9 mouse cellular contexts compared by ENCODE assay signal in the genomic region with DNA sequence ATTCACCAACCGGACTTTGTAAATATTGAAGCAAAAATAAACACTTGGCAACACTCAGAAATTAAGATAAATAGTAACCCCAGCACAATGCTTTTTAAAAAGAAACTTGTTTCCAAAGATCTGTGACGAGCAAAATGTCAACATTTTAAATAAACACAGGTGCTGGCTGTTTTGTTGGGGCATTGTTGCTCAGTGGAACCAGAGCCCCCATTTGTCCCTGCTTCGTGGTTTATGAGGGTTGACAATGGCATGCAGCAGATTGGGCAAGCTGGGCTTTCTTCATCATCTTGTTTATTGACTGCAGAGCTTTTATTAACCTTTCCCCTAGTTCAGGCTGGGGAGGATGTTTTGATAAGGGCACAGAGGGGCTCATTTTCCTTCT. TPM values are rescaled to one million over a fixed set of nuclear protein-coding genes. Genes with fewer than 3 reads are reported as not detected.
DNase-seq lines count a peak whose midpoint lies in the region; ATAC-seq and TF ChIP-seq lines count a peak whose summit lies in the region.
"Had no signal": no experiment of that assay in that cellular context is flagged by ENCODE, and none has a peak within 500 bp of the region (broad histone marks: within the 10 kb centered on the region; RNA-seq: fewer than 3 reads in every experiment).

No protein-coding gene starts in this region.

- H3K4me1 ChIP-seq in forebrain, embryonic 14.5 days (ENCODE audit: control insufficient read depth, insufficient read depth, low read length), result peaks cover 8% of the 10 kb centered on the region; the same call in 1 of the 2 replicates
- H3K4me1 ChIP-seq in forebrain, postnatal 0 days (ENCODE audit: insufficient read depth), result 0 out of 2 replicates have a peak, but pooled peaks cover 6% of the 10 kb centered on the region
- peaks cover 8% of the 10 kb centered on the region; the same call in 1 of the 2 replicates for H3K4me1 ChIP-seq in limb, embryonic 11.5 days (ENCODE audit: control insufficient read depth, insufficient read depth, low read length)
- peaks cover 38% of the 10 kb centered on the region for H3K4me1 ChIP-seq in limb, embryonic 10.5 days
- H3K4me1 ChIP-seq in hindbrain, postnatal 0 days (ENCODE audit: insufficient read depth, low read length), result peaks cover 6% of the 10 kb centered on the region; the same call in 1 of the 2 replicates
- H3K4me1 ChIP-seq in neural tube, embryonic 13.5 days (replicated peaks), result peaks cover 44% of the 10 kb centered on the region

- H3K36me3 ChIP-seq in forebrain, embryonic 14.5 days (ENCODE audit: control insufficient read depth, insufficient read depth, low read length), result no peaks in the 10 kb centered on the region
- no peaks in the 10 kb centered on the region for H3K36me3 ChIP-seq in forebrain, postnatal 0 days (ENCODE audit: insufficient read depth)
- H3K36me3 ChIP-seq in limb, embryonic 11.5 days (ENCODE audit: control insufficient read depth, insufficient read depth, low read length), result no peaks in the 10 kb centered on the region
- no peaks in the 10 kb centered on the region for H3K36me3 ChIP-seq in limb, embryonic 10.5 days
- no peaks in the 10 kb centered on the region for H3K36me3 ChIP-seq in hindbrain, postnatal 0 days (ENCODE audit: insufficient read depth, low read length)
- no peaks in the 10 kb centered on the region for H3K36me3 ChIP-seq in neural tube, embryonic 13.5 days

- H3K27me3 ChIP-seq in forebrain, embryonic 14.5 days (replicated peaks; ENCODE audit: control insufficient read depth, insufficient read depth, low read length), result no peaks in the 10 kb centered on the region
- H3K27me3 ChIP-seq in forebrain, postnatal 0 days (ENCODE audit: insufficient read depth, low read length), result no peaks in the 10 kb centered on the region; the same call in 1 of the 2 replicates
- H3K27me3 ChIP-seq in limb, embryonic 11.5 days (ENCODE audit: control insufficient read depth, insufficient read depth, low read length), result no peaks in the 10 kb centered on the region
- peaks cover 10% of the 10 kb centered on the region; the same call in 1 of the 2 replicates for H3K27me3 ChIP-seq in limb, embryonic 10.5 days (ENCODE audit: low read depth, poor library complexity, severe bottlenecking)
- no peaks in the 10 kb centered on the region for H3K27me3 ChIP-seq in hindbrain, postnatal 0 days (ENCODE audit: insufficient read depth, low read length)
- H3K27me3 ChIP-seq in neural tube, embryonic 13.5 days, result no peaks in the 10 kb centered on the region

- H3K9ac ChIP-seq in forebrain, embryonic 14.5 days (ENCODE audit: low read length), result no peak overlapping the region
- no peak overlapping the region for H3K9ac ChIP-seq in forebrain, postnatal 0 days
- no peak overlapping the region for H3K9ac ChIP-seq in limb, embryonic 11.5 days (ENCODE audit: low read length)
- no peak overlapping the region for H3K9ac ChIP-seq in hindbrain, postnatal 0 days (replicated peaks; ENCODE audit: low read length)
- peak overlapping the region; percentile 82 for H3K9ac ChIP-seq in neural tube, embryonic 13.5 days

- peak overlapping the region; percentile 89; the same call in 1 of the 2 replicates for H3K4me2 ChIP-seq in forebrain, embryonic 14.5 days (ENCODE audit: low read length)
- no peak overlapping the region for H3K4me2 ChIP-seq in forebrain, postnatal 0 days (ENCODE audit: low read depth)
- H3K4me2 ChIP-seq in limb, embryonic 11.5 days (ENCODE audit: low read depth, severe bottlenecking), result no peak overlapping the region; the same call in 1 of the 2 replicates
- peak overlapping the region; percentile 99; the same call in 1 of the 2 replicates for H3K4me2 ChIP-seq in hindbrain, postnatal 0 days (ENCODE audit: low read depth, low read length)
- H3K4me2 ChIP-seq in neural tube, embryonic 13.5 days, result peak overlapping the region; percentile 89

- no peak for DNase-seq in forebrain, embryonic 14.5 days (ENCODE audit: low spot score)
- no peak for DNase-seq in forebrain, postnatal 0 days
- DNase-seq in limb, embryonic 11.5 days (ENCODE audit: low spot score), result no peak
- DNase-seq in limb, embryonic 10.5 days (ENCODE audit: low spot score), result no peak
- DNase-seq in hindbrain, postnatal 0 days (ENCODE audit: low spot score), result no peak
- no peak for DNase-seq in cerebellum, adult 18-20 months
- no peak for DNase-seq in B cell, adult 2 months
- DNase-seq: right cerebral cortex, postnatal 25 days had no signal

- WGBS in forebrain, embryonic 14.5 days, result 77% methylated on average over 3 of the region's 3 CpGs
- WGBS in forebrain, postnatal 0 days, result 66% methylated on average over 3 of the region's 3 CpGs
- WGBS in limb, embryonic 11.5 days, result 56% methylated on average over 3 of the region's 3 CpGs
- 50% methylated on average over 3 of the region's 3 CpGs for WGBS in limb, embryonic 10.5 days
- WGBS in hindbrain, postnatal 0 days, result 66% methylated on average over 3 of the region's 3 CpGs
- WGBS in neural tube, embryonic 13.5 days, result 30% methylated on average over 3 of the region's 3 CpGs

- no peak for TF ChIP-seq CTCF in forebrain, postnatal 0 days (IDR thresholded peaks at IDR 0.05; ENCODE audit: low read depth)
- TF ChIP-seq CTCF in hindbrain, postnatal 0 days (IDR thresholded peaks at IDR 0.05; ENCODE audit: low read depth), result no peak

- H3K9me3 ChIP-seq in forebrain, embryonic 14.5 days (replicated peaks; ENCODE audit: control insufficient read depth, low read length), result no peaks in the 10 kb centered on the region
- H3K9me3 ChIP-seq in forebrain, postnatal 0 days (ENCODE audit: low read length), result no peaks in the 10 kb centered on the region
- no peaks in the 10 kb centered on the region for H3K9me3 ChIP-seq in limb, embryonic 11.5 days (ENCODE audit: control insufficient read depth, low read length)
- no peaks in the 10 kb centered on the region for H3K9me3 ChIP-seq in limb, embryonic 10.5 days (replicated peaks)
- H3K9me3 ChIP-seq in hindbrain, postnatal 0 days (ENCODE audit: low read length), result no peaks in the 10 kb centered on the region
- peaks cover 4% of the 10 kb centered on the region; the same call in 1 of the 2 replicates for H3K9me3 ChIP-seq in neural tube, embryonic 13.5 days

- H3K4me3 ChIP-seq in forebrain, embryonic 14.5 days (ENCODE audit: low read depth, low read length), result no peak overlapping the region; the same call in 1 of the 2 replicates
- no peak overlapping the region for H3K4me3 ChIP-seq in forebrain, postnatal 0 days (ENCODE audit: low read depth, low read length)
- 0 out of 2 replicates have a peak overlapping the region, but pooled peaks have one; percentile 61 for H3K4me3 ChIP-seq in limb, embryonic 11.5 days (ENCODE audit: low read depth, low read length)
- H3K4me3 ChIP-seq in limb, embryonic 10.5 days, result no peak overlapping the region
- H3K4me3 ChIP-seq in hindbrain, postnatal 0 days (ENCODE audit: low read length), result no peak overlapping the region
- H3K4me3 ChIP-seq in neural tube, embryonic 13.5 days, result peak overlapping the region; percentile 75

- ATAC-seq in forebrain, embryonic 14.5 days, result no peak
- ATAC-seq in forebrain, postnatal 0 days, result no peak
- ATAC-seq in limb, embryonic 11.5 days (ENCODE audit: insufficient number of reproducible peaks, low FRiP score, low TSS enrichment, low read depth), result no peak
- ATAC-seq in hindbrain, postnatal 0 days, result no peak
- ATAC-seq in neural tube, embryonic 13.5 days (ENCODE audit: low read depth), result no peak

- H3K27ac ChIP-seq in forebrain, embryonic 14.5 days (ENCODE audit: low read depth, low read length), result no peak overlapping the region
- no peak overlapping the region for H3K27ac ChIP-seq in forebrain, postnatal 0 days (ENCODE audit: low read depth, low read length)
- no peak overlapping the region for H3K27ac ChIP-seq in limb, embryonic 11.5 days (replicated peaks; ENCODE audit: low read depth, low read length)
- H3K27ac ChIP-seq in limb, embryonic 10.5 days, result no peak overlapping the region
- H3K27ac ChIP-seq in hindbrain, postnatal 0 days, result no peak overlapping the region
- no peak overlapping the region for H3K27ac ChIP-seq in neural tube, embryonic 13.5 days (replicated peaks)

RNA-seq across cellular contexts. Expression of gene Rin2, which starts 1.5 kb away (rescaled TPM):
- 9.0 and 11.1 TPM in 2 replicates for polyA plus RNA-seq in forebrain, embryonic 14.5 days (2014; fragmentation: Nextera tagmentation; extraction: Ambion mirVana)
- total RNA-seq in forebrain, postnatal 0 days (2014; rRNA removed), result 8.2 and 12.7 TPM in 2 replicates
- 6.9 and 9.9 TPM in 2 replicates for polyA plus RNA-seq in forebrain, postnatal 0 days (2015; fragmentation: Nextera tagmentation; extraction: Ambion mirVana)
- 19.5 and 19.9 TPM in 2 replicates for polyA plus RNA-seq in limb, embryonic 11.5 days (2014; fragmentation: Nextera tagmentation; extraction: Ambion mirVana)
- 6.3 and 11.8 TPM in 2 replicates for polyA plus RNA-seq in limb, embryonic 10.5 days (2016; fragmentation: Nextera tagmentation; extraction: Ambion mirVana)
- 11.7 and 16.2 TPM in 2 replicates for total RNA-seq in hindbrain, postnatal 0 days (2014; rRNA removed)
- 9.4 and 9.8 TPM in 2 replicates for polyA plus RNA-seq in hindbrain, postnatal 0 days (2015; fragmentation: Nextera tagmentation; extraction: Ambion mirVana)
- 17.2 and 18.2 TPM in 2 replicates for polyA plus RNA-seq in neural tube, embryonic 13.5 days (2015; fragmentation: Nextera tagmentation; extraction: Ambion mirVana)

Comparison
In these comparisons a context has a peak if more than half of its experiments do, and no peak if none do; other contexts are left out.
1. H3K4me2 ChIP-seq: peak in forebrain, embryonic 14.5 days (single experiment), hindbrain, postnatal 0 days (single experiment) and neural tube, embryonic 13.5 days (single experiment); none in forebrain, postnatal 0 days (single experiment) and limb, embryonic 11.5 days (single experiment).
2. H3K4me3 ChIP-seq: peak in limb, embryonic 11.5 days (single experiment) and neural tube, embryonic 13.5 days (single experiment); none in forebrain, embryonic 14.5 days (single experiment), forebrain, postnatal 0 days (single experiment), limb, embryonic 10.5 days (single experiment) and hindbrain, postnatal 0 days (single experiment).